Mouse (Mus musculus) heart, adult 11 months (tissue): Measurements from ENCODE around the gene Hrnr.

Experiments
- DNase-seq: peaks from one replicate; pipeline ENCODE4 v3.0.0; 2022

Gene Hrnr

GRCm38 (mm10) chr3:93319449-93319848, at the start of gene Hrnr:
Hrnr (plus strand) TSS chr3:93319749.
- peak; percentile 49 for DNase-seq

DNA sequence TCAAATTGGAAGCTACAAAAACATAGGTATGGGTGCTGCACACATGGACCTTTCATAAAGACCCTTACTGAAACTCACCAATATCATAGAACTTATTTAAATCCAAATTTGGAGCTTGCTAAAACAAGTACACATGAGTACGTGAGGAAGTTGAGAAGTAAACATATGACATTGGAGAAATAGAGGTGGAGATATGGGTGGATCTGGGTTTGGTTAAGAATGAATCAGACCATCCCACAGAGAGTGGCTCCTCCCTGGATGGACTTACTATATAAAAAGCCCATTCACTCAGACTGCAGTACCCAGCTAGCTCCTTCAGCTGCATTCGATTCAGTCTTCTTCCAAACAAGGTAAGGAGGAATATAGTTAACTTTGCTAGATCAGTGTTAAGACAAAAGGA, 46.3 kb upstream of the Hrnr start, which contains the start of gene Flg:
TSS of gene Flg (plus strand) at position 301 of the 400 bp plus-strand sequence.
- no peak for DNase-seq

DNA sequence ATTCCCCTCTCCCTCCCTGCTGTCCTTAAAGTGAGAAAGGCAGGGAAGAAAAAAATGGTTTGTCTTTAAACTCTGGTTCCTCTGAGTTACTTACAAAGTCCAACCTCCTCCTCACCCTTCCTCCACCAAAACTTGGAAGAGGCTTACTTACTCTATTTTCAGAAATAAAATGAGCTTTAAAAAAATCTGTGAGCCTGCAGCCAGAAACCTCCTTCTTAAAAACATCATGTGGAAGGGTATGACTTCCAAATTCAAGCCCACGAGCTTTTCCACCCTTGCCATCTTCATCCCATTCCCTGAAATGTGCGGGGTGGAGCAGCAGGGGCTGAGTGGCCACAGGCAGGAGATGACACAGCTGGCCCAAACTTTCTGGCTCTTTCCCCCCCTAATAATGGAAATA, 22.0 kb upstream of the Hrnr start:
- DNase-seq, result peak; percentile 52

DNA sequence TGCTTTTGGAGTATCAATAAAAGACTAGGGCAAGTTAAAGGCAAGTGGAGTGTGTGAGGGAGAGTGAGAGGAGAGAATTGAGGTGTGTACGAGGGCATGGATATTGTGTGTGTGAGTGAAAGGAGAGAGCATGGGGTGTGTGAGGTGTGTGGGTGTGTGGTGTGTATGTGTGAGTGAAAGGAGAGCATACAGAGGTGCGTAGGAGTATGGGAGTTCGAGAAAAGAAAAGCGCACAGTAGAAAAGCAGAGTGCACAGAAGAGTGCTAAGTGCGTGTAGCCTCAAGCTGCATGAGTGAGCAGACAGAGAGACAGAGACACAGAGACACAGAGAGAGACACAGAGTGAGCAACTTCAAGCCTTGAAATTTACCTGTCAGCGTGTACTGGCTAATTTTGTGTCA, 19.7 kb upstream of the Hrnr start:
- peak; percentile 36 for DNase-seq

DNA sequence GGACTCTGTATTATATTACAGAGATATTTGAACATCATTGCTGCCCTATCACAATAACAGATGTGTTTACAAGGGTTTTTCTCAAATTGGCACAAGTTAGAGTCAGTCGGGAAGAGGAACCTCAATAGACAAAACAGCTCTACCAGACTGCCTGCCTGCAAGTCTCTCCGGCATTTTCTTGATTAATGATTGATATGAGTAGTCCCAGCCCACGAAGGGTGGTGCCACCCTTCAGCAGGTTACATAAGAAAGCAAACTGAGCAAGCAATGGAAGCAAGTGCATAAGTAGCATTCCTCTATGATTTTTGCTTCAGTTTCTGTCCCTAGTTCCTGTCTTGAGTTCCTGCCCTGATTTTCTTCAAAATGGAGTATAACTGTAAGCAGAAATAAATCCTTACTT, 17.7 kb upstream of the Hrnr start:
- DNase-seq, result peak; percentile 52

GRCm38 (mm10) chr3:93306142-93306541, 13.4 kb upstream of the Hrnr start:
- DNase-seq, result no peak

- DNase-seq, result peak; percentile 61
These were observed 8.2 kb upstream of the Hrnr start for GRCm38 (mm10) chr3:93311371-93311770.

GRCm38 (mm10) chr3:93314388-93314787, 5.2 kb upstream of the Hrnr start:
- DNase-seq, result no peak

- DNase-seq, result no peak
These were observed 18.2 kb downstream of the Hrnr start for GRCm38 (mm10) chr3:93337749-93338148.

DNA sequence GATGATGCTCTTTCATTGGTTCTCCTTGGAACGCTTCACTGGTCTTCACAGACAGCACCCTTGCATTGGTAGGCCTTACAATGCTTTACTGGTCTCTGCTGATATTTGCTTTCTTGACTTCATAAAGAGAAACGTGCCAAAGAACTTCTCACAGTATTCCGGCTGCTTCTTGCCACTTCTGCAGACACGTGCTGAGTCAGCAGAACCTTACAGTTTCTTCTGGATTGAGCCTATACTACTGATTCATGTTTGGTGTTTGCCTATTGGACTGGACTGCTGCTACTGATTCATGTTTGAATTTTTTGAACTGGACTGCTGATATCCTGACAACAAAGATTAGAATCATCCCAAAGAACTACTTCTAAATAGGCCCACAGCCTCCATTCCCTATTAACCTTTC, 20.5 kb downstream of the Hrnr start:
- no peak for DNase-seq

GRCm38 (mm10) chr3:93346896-93347295, 27.3 kb downstream of the Hrnr start:
- DNase-seq, result no peak

- DNase-seq, result no peak
These were observed 40.5 kb downstream of the Hrnr start for GRCm38 (mm10) chr3:93360045-93360444.

- no peak for DNase-seq
These were observed 42.5 kb downstream of the Hrnr start for GRCm38 (mm10) chr3:93361933-93362574.

GRCm38 (mm10) chr3:93366966-93367575, 47.5 kb downstream of the Hrnr start:
- DNase-seq, result no peak

- DNase-seq, result no peak
These were observed 48.6 kb downstream of the Hrnr start for GRCm38 (mm10) chr3:93368171-93368570.

DNA sequence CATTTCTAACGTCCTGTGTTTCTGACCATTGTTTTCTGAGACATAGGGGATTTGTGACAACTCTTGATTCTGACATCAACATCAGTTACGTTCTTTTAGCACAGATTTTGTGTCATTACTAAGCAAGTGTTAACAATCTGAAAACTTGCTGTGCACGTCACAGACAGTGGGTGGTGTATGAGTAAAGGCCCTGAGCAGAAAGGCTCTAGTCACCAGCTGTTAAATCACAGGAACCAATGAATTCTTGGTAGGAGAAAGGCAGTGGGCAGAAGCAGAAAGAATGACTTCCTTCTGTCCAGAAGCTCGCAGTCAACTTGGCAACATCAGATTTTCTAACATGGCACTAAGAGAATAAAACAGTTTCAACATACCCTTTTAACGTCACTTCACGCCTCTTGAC, 53.9 kb downstream of the Hrnr start:
- DNase-seq, result no peak

GRCm38 (mm10) chr3:93375196-93375595, 55.6 kb downstream of the Hrnr start:
- no peak for DNase-seq

GRCm38 (mm10) chr3:93375601-93376000, 56.1 kb downstream of the Hrnr start:
- DNase-seq, result no peak

GRCm38 (mm10) chr3:93378146-93378545, 58.6 kb downstream of the Hrnr start:
- DNase-seq, result no peak
